Mouse (Mus musculus) lung, embryonic 14.5 days (tissue): Measurements from ENCODE around the gene Trappc6a. TPM values are rescaled to one million over a fixed set of nuclear protein-coding genes. Genes with fewer than 3 reads are reported as not detected.
A peak's percentile ranks its signal among the peaks of the same experiment; 100 is the strongest.

Experiments used
- ATAC-seq: fragments of 200-750 bp; cut with Nextera tagmentation; 2 replicates; pipeline ENCODE4 v1.8.0; 2017; ENCODE audit warnings: mild to moderate bottlenecking, moderate TSS enrichment, moderate library complexity; ENCODE audit not compliant: insufficient read depth
- DNase-seq: peaks from one replicate; pipeline ENCODE4 v3.0.0-alpha.2; 2015
- H3K27ac ChIP-seq: fragments of 300-500 bp; sonication (generic); 2 replicates; pipeline ENCODE4 v1.5.1; 2014; ENCODE audit warnings: low read depth, mild to moderate bottlenecking, moderate library complexity
- H3K27me3 ChIP-seq: fragments of 300-500 bp; sonication (generic); 2 replicates; pipeline ENCODE4 v1.6.1; 2014; ENCODE audit warnings: low read length, control low read depth; ENCODE audit not compliant: insufficient read depth
- H3K36me3 ChIP-seq: fragments of 300-500 bp; sonication (generic); 2 replicates; pipeline ENCODE4 v1.6.1; 2014; ENCODE audit warnings: control low read depth; ENCODE audit not compliant: insufficient read depth
- H3K4me1 ChIP-seq: fragments of 300-500 bp; sonication (generic); 2 replicates; pipeline ENCODE4 v1.6.1; 2014; ENCODE audit warnings: antibody characterized with exemption, control low read depth; ENCODE audit not compliant: insufficient read depth
- H3K4me2 ChIP-seq: fragments of 300-500 bp; sonication (generic); 2 replicates; pipeline ENCODE4 v1.6.1; 2014; ENCODE audit warnings: mild to moderate bottlenecking
- H3K4me3 ChIP-seq: fragments of 300-500 bp; sonication (generic); 2 replicates; pipeline ENCODE4 v1.5.1; 2014; ENCODE audit warnings: low read depth, low read length
- H3K9ac ChIP-seq: fragments of 300-500 bp; sonication (generic); 2 replicates; pipeline ENCODE4 v1.6.1; 2014
- H3K9me3 ChIP-seq: fragments of 300-500 bp; sonication (generic); 2 replicates; pipeline ENCODE4 v1.6.1; 2016; ENCODE audit warnings: low read depth, low read length, control low read depth
- CTCF ChIP-seq: IDR thresholded peaks from 2 replicates; pipeline ENCODE4 v1.5.1; 2016; ENCODE audit warnings: antibody characterized with exemption, low read depth
- WGBS: fragments of 180-500 bp; shearing (Covaris S2); extraction: QIAGEN DNeasy Blood & Tissue Kit; methylation state at CpG from one replicate; pipeline ENCODE4 v1.1.7; 2014; 5-methylcytosine and 5-hydroxymethylcytosine counted together
- polyA plus RNA-seq: library from polyadenylated mRNA; unstranded; fragments of >200 nt; fragmentation: Nextera tagmentation; extraction: Ambion mirVana; gene quantifications from 2 replicates; pipeline ENCODE4 v1.2.1, GENCODE M21; 2014

Gene Trappc6a
- polyA plus RNA-seq, 1 experiment from 2014 or later: 83.5 TPM

- Histone ChIP-seq H3K27ac (no peak overlapping the region), H3K4me2 (no peak overlapping the region), H3K4me1 (no peaks in the 10 kb centered on the region), H3K36me3 (no peaks in the 10 kb centered on the region), H3K9me3 (no peaks in the 10 kb centered on the region), H3K4me3 (no peak overlapping the region), H3K9ac (no peak overlapping the region), H3K27me3 (no peaks in the 10 kb centered on the region)
- WGBS: 67% methylated on average over 2 of the region's 2 CpGs
- DNase-seq: no peak
- ATAC-seq: no peak
- no peak for TF ChIP-seq CTCF
Observed at GRCm38 (mm10) chr7:19540771-19541566, 32.8 kb downstream of the Trappc6a start.

DNA sequence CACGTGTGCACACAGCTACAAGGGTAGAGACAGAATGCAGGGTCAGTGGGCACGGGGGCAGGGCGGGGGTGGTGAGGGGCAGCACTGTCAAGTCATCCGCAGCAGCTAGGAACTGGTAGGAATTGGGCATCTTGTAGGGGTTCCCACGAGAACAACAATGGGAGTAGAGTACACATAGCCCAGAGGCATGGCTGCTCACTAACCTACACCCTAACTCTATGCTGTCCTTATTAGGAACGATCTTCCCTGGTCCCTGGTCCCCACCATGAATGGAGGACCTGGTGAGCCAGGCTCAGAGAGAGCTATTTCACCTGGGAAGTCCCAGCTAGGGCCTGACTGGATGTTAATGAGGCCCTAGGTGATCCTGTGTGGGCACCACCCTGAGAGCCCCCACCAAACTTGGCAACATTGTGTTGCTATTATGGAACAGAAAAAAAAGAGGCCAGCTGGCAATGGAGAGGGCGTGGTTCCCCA lies 33.5 kb downstream of the Trappc6a start:
- 0 out of 2 replicates have a peak, but pooled peaks cover under 1% of the 10 kb centered on the region for H3K36me3 ChIP-seq
- no peak for TF ChIP-seq CTCF
- ATAC-seq: no peak
- no peak overlapping the region for H3K9ac ChIP-seq
- no peak overlapping the region for H3K4me2 ChIP-seq
- H3K9me3 ChIP-seq: no peaks in the 10 kb centered on the region
- WGBS: 75% methylated on average over 7 of the region's 7 CpGs
- peaks cover 6% of the 10 kb centered on the region for H3K4me1 ChIP-seq
- no peak for DNase-seq
- H3K27ac ChIP-seq: 0 out of 2 replicates have a peak overlapping the region, but pooled peaks have one; percentile 42
- H3K4me3 ChIP-seq: no peak overlapping the region
- H3K27me3 ChIP-seq: no peaks in the 10 kb centered on the region

- DNase-seq (no peak), ATAC-seq (0 out of 2 replicates have a peak, but pooled peaks have one; percentile 12)
- no peak for TF ChIP-seq CTCF
- Histone ChIP-seq H3K27ac (no peak overlapping the region), H3K4me1 (peaks cover 10% of the 10 kb centered on the region), H3K4me3 (no peak overlapping the region), H3K4me2 (no peak overlapping the region), H3K27me3 (no peaks in the 10 kb centered on the region), H3K36me3 (0 out of 2 replicates have a peak, but pooled peaks cover 3% of the 10 kb centered on the region), H3K9ac (no peak overlapping the region), H3K9me3 (no peaks in the 10 kb centered on the region)
- 72% methylated on average over 8 of the region's 8 CpGs for WGBS
Observed at GRCm38 (mm10) chr7:19542155-19542691, 34.0 kb downstream of the Trappc6a start.

GRCm38 (mm10) chr7:19543584-19543983 lies 35.4 kb downstream of the Trappc6a start:
- ATAC-seq: no peak
- Histone ChIP-seq H3K4me2 (no peak overlapping the region), H3K4me3 (no peak overlapping the region), H3K9ac (no peak overlapping the region), H3K4me1 (peaks cover 10% of the 10 kb centered on the region), H3K36me3 (0 out of 2 replicates have a peak, but pooled peaks cover 3% of the 10 kb centered on the region), H3K27ac (no peak overlapping the region), H3K27me3 (no peaks in the 10 kb centered on the region), H3K9me3 (no peaks in the 10 kb centered on the region)
- 47% methylated on average over 6 of the region's 6 CpGs for WGBS
- DNase-seq: peak; percentile 56
- TF ChIP-seq CTCF: peak; percentile 69

GRCm38 (mm10) chr7:19546007-19546406 lies 37.8 kb downstream of the Trappc6a start:
- no peaks in the 10 kb centered on the region for H3K9me3 ChIP-seq
- DNase-seq: peak; percentile 51
- peaks cover 10% of the 10 kb centered on the region for H3K4me1 ChIP-seq
- no peak overlapping the region for H3K9ac ChIP-seq
- no peak for TF ChIP-seq CTCF
- H3K27ac ChIP-seq: 0 out of 2 replicates have a peak overlapping the region, but pooled peaks have one; percentile 48
- no peak overlapping the region for H3K4me2 ChIP-seq
- WGBS: 13% methylated on average over 3 of the region's 3 CpGs
- H3K27me3 ChIP-seq: no peaks in the 10 kb centered on the region
- no peak overlapping the region for H3K4me3 ChIP-seq
- H3K36me3 ChIP-seq: 0 out of 2 replicates have a peak, but pooled peaks cover 3% of the 10 kb centered on the region
- no peak for ATAC-seq

- WGBS: 58% methylated on average over 2 of the region's 2 CpGs
- Histone ChIP-seq H3K27ac (peak overlapping the region; percentile 59; the same call in 1 of the 2 replicates), H3K9me3 (no peaks in the 10 kb centered on the region), H3K4me3 (no peak overlapping the region), H3K4me1 (peaks cover 10% of the 10 kb centered on the region), H3K9ac (no peak overlapping the region), H3K27me3 (no peaks in the 10 kb centered on the region), H3K36me3 (peaks cover 9% of the 10 kb centered on the region), H3K4me2 (no peak overlapping the region)
- DNase-seq (no peak), ATAC-seq (peak; percentile 47; the same call in 1 of the 2 replicates)
- TF ChIP-seq CTCF: no peak
Observed at GRCm38 (mm10) chr7:19547344-19547969, 39.3 kb downstream of the Trappc6a start.

DNA sequence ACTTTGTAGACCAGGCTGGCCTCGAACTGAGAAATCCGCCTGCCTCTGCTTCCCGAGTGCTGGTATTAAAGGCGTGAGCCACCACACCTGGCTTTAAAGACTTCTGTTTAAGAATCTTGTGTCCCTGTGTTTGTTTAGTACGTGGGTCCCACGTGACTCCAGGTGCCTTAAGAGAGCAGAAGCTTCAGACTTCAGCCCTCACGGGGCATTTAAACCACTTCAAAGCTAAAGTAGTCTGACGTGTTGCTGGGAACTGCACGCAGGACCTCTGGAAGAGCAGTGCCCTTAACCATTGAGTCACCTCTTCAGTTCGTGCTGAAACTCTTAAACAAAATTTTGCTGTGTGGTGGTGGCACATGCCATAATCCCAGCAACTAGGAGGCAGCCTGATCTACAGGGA lies 41.2 kb downstream of the Trappc6a start:
- no peak overlapping the region for H3K27ac ChIP-seq
- H3K9ac ChIP-seq: no peak overlapping the region
- peaks cover 24% of the 10 kb centered on the region for H3K36me3 ChIP-seq
- 62% methylated on average over 10 of the region's 10 CpGs for WGBS
- ATAC-seq (no peak), DNase-seq (peak; percentile 44)
- no peaks in the 10 kb centered on the region for H3K9me3 ChIP-seq
- H3K4me2 ChIP-seq: no peak overlapping the region
- peaks cover 10% of the 10 kb centered on the region for H3K4me1 ChIP-seq
- H3K4me3 ChIP-seq: no peak overlapping the region
- no peaks in the 10 kb centered on the region for H3K27me3 ChIP-seq
- no peak for TF ChIP-seq CTCF
